Mouse (Mus musculus) thymus, adult 2 months (tissue): Measurements from ENCODE around the gene Rab33b. TPM values are rescaled to one million over a fixed set of nuclear protein-coding genes. Genes with fewer than 3 reads are reported as not detected.
A peak's percentile ranks its signal among the peaks of the same experiment; 100 is the strongest.

Experiments used
- DNase-seq: peaks from one replicate; pipeline ENCODE4 v3.0.0; 2021
- H3K27ac ChIP-seq: fragments of 200-500 bp; 2 replicates; pipeline ENCODE4 v1.5.1; 2012; ENCODE audit warnings: low read length, control low read depth; ENCODE audit not compliant: control insufficient read depth, insufficient read depth
- H3K27me3 ChIP-seq: fragments of 200-500 bp; 2 replicates; pipeline ENCODE4 v1.6.1; 2012; ENCODE audit warnings: mild to moderate bottlenecking, low read length, moderate library complexity, mixed read lengths; ENCODE audit not compliant: control insufficient read depth, insufficient read depth
- H3K36me3 ChIP-seq: fragments of 200-500 bp; 2 replicates; pipeline ENCODE4 v1.6.1; 2012; ENCODE audit warnings: mild to moderate bottlenecking, low read length, moderate library complexity; ENCODE audit not compliant: control insufficient read depth, insufficient read depth
- H3K4me1 ChIP-seq: fragments of 200-500 bp; replicated peaks from 2 replicates; pipeline ENCODE4 v1.6.1; 2012; ENCODE audit warnings: low read length; ENCODE audit not compliant: control insufficient read depth, insufficient read depth
- H3K4me3 ChIP-seq: fragments of 200-500 bp; 2 replicates; pipeline ENCODE4 v1.5.1; 2012; ENCODE audit warnings: mild to moderate bottlenecking, low read length, control low read depth, moderate library complexity; ENCODE audit not compliant: control insufficient read depth, insufficient read depth
- CTCF ChIP-seq: fragments of 200-500 bp; IDR thresholded peaks from 2 replicates; pipeline ENCODE4 v1.5.1; 2012; ENCODE audit warnings: mild to moderate bottlenecking, control low read depth, low read length, moderate library complexity, borderline replicate concordance; ENCODE audit not compliant: control insufficient read depth, poor library complexity, insufficient read depth; ENCODE audit errors: extremely low read depth
- POLR2A ChIP-seq: fragments of 200-500 bp; IDR thresholded peaks from 2 replicates; pipeline ENCODE4 v1.6.1; 2012; ENCODE audit warnings: mild to moderate bottlenecking, low read length, control low read depth, moderate library complexity; ENCODE audit not compliant: control insufficient read depth, poor library complexity, insufficient read depth; ENCODE audit errors: extremely low read depth
- WGBS: fragments of 180-500 bp; shearing (Covaris S2); methylation state at CpG from one replicate; pipeline ENCODE4 v1.1.7; 2018; 5-methylcytosine and 5-hydroxymethylcytosine counted together
- polyA plus RNA-seq: library from polyadenylated mRNA; depleted of rRNA; stranded (reverse); fragments of >200 nt; gene quantifications from 2 replicates; pipeline ENCODE4 v1.2.3, GENCODE M21; 2012

The Rab33b gene
- polyA plus RNA-seq, 1 experiment = 15.6 TPM

- no peak for DNase-seq
- TF ChIP-seq POLR2A = no peak
- no peak for TF ChIP-seq CTCF
- no peaks in the 10 kb centered on the region for H3K36me3 ChIP-seq
- H3K4me3 ChIP-seq = no peak overlapping the region
- no peak overlapping the region for H3K27ac ChIP-seq
- H3K27me3 ChIP-seq = no peaks in the 10 kb centered on the region
- WGBS = 90% methylated on average over 19 of the region's 19 CpGs
- H3K4me1 ChIP-seq = no peaks in the 10 kb centered on the region
Measured at GRCm38 (mm10) chr3:51505465-51505864, 21.7 kb downstream of the Rab33b start.

DNA sequence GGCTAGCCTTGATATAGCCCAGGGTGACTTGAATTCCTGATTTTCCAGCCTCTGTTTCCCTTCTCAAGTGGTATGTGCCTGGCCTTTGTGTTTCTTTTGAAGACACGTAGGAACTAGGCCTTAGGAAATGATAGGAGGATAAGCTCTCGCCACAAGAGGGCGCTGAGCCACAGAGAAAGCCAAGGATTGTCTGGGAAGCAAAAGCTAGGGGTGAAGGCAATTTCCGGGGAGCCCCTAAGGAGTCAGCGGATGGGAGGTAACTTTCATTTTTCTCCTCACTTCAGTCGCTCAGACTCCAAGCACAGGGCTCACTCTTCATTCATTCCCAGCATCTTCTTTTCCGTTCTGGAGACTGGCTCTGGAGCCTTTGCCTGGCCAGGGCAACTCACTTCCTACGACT, 27.2 kb downstream of the Rab33b start:
- Histone ChIP-seq H3K4me3 (peak overlapping the region; percentile 19; the same call in 1 of the 2 replicates), H3K36me3 (peaks cover under 1% of the 10 kb centered on the region; the same call in 1 of the 2 replicates), H3K27me3 (no peaks in the 10 kb centered on the region), H3K4me1 (no peaks in the 10 kb centered on the region), H3K27ac (no peak overlapping the region)
- TF ChIP-seq POLR2A (no peak), CTCF (peak; percentile 26; the same call in 1 of the 2 replicates)
- DNase-seq = peak; percentile 82
- 11% methylated on average over 8 of the region's 8 CpGs for WGBS

GRCm38 (mm10) chr3:51511983-51512382, 28.3 kb downstream of the Rab33b start:
- Histone ChIP-seq H3K27ac (no peak overlapping the region), H3K4me1 (no peaks in the 10 kb centered on the region), H3K4me3 (no peak overlapping the region), H3K27me3 (no peaks in the 10 kb centered on the region), H3K36me3 (peaks cover 8% of the 10 kb centered on the region)
- WGBS = 92% methylated on average over 5 of the region's 5 CpGs
- DNase-seq = no peak
- TF ChIP-seq POLR2A = no peak
- no peak for TF ChIP-seq CTCF

GRCm38 (mm10) chr3:51517467-51517866, 33.7 kb downstream of the Rab33b start:
- H3K4me3 ChIP-seq = no peak overlapping the region
- H3K27ac ChIP-seq = no peak overlapping the region
- no peak for DNase-seq
- no peaks in the 10 kb centered on the region for H3K27me3 ChIP-seq
- no peak for TF ChIP-seq POLR2A
- TF ChIP-seq CTCF = no peak
- peaks cover 48% of the 10 kb centered on the region for H3K36me3 ChIP-seq
- peaks cover 5% of the 10 kb centered on the region for H3K4me1 ChIP-seq
- 98% methylated on average over 4 of the region's 4 CpGs for WGBS

DNA sequence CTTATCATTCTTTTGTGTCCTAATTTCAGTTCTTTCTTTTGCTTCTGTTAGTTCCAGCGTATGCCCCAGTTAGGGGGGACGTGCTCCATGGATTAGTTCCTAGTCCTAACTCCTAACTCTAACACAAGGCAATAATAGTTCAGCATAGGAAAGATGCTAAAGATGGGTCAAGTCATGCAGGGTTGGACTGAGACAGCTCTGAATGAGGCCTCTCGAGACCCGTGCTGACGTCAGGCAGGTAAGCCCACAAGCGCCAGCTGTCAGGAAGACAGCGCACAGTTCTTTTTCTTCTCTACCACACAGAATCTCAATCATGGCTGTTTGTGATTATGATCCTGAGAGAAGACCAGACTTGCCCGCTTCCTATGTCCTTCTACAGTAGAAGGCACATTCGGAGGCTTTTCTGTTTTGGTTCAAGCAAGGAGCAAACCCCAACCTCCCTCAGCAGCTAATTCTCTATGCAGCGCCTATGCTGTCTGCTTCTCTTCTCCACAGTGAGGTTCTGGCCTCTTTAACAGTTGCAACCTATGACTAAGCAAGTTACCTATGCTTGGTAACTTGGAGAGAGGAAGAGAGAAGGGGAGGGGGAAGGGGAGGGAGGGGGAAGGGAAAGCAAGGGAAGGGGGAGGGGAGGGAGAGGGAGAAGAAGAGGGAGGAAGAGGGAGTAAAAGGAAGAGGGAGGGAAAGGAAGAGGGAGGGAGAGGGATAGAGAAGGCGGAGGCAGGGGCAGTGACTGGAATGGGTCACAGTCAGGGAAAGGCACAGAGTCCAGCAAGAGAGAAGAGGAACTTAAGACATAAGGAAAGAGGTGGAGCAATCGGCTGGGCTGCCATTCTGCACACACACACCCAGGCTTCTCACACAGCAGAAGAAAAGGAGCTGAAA, 34.4 kb downstream of the Rab33b start:
- DNase-seq = no peak
- H3K27me3 ChIP-seq = no peaks in the 10 kb centered on the region
- peaks cover 5% of the 10 kb centered on the region for H3K4me1 ChIP-seq
- peaks cover 55% of the 10 kb centered on the region for H3K36me3 ChIP-seq
- 61% methylated on average over 12 of the region's 12 CpGs for WGBS
- no peak overlapping the region for H3K27ac ChIP-seq
- TF ChIP-seq POLR2A (no peak), CTCF (no peak)
- no peak overlapping the region for H3K4me3 ChIP-seq

DNA sequence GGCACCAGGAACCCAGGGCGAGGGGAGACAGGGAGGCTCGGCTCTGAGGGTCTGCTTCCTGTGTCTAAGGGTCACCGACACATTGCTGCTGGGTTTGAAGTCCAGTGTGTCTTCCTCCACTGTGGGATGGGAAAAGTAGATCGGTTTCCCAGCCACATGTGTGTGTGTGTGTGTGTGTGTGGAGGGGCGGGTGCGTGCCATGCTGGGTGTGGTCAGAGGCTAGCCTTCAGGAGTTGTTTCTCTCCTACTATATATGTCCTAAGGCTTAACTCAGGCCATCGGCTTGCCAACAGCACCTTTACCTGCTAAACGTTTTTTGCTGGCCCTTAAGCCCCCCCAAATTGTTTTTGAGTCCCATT, 35.0 kb downstream of the Rab33b start:
- Histone ChIP-seq H3K27ac (no peak overlapping the region), H3K27me3 (no peaks in the 10 kb centered on the region), H3K36me3 (peaks cover 61% of the 10 kb centered on the region), H3K4me3 (no peak overlapping the region), H3K4me1 (peaks cover 5% of the 10 kb centered on the region)
- no peak for TF ChIP-seq POLR2A
- no peak for TF ChIP-seq CTCF
- 56% methylated on average over 8 of the region's 8 CpGs for WGBS
- DNase-seq = no peak
